Mouse (Mus musculus) MEL (cell line): ENCODE measurements at regions not wholly inside any gene's neighbourhood (a gene's known extent, or its start where the extent isn't known, plus 50 kb on each side); places are given as distances from the start of the nearest gene placed in this dataset.

ENCODE experiments used
- CTCF ChIP-seq, 3 experiments: IDR thresholded peaks in 2 of 3; conservative IDR thresholded peaks in 1 of 3; 2 replicates each; pipeline ENCODE4 v1.5.1; 2011 to 2012; ENCODE audit warnings: low read length in 3 of 3, low read depth in 2 of 3, mild to moderate bottlenecking in 2 of 3, improper control_type of control experiment in 1 of 3, inconsistent platforms in 1 of 3, mixed read lengths in 1 of 3, moderate library complexity in 1 of 3; ENCODE audit not compliant: control insufficient read depth in 1 of 3, insufficient read depth in 1 of 3, poor library complexity in 1 of 3, severe bottlenecking in 1 of 3
- JUND ChIP-seq: IDR thresholded peaks from 2 replicates; pipeline ENCODE4 v1.6.1; 2011; ENCODE audit warnings: low read depth, mild to moderate bottlenecking, improper control_type of control experiment, low read length
- MAZ ChIP-seq: IDR thresholded peaks from 2 replicates; pipeline ENCODE4 v1.6.1; 2012; ENCODE audit warnings: low read depth, mild to moderate bottlenecking, inconsistent platforms, low read length, improper control_type of control experiment
- MXI1 ChIP-seq: IDR thresholded peaks from 2 replicates; pipeline ENCODE4 v1.6.1; 2011; ENCODE audit warnings: mild to moderate bottlenecking, low read depth, low read length, improper control_type of control experiment
- MYB ChIP-seq: IDR thresholded peaks from 2 replicates; pipeline ENCODE4 v1.6.1; 2011; ENCODE audit warnings: mild to moderate bottlenecking, low read depth, low read length, improper control_type of control experiment
- POLR2A ChIP-seq, 2 experiments: IDR thresholded peaks; 2 replicates each; pipeline ENCODE4 v1.6.1; 2011 to 2012; ENCODE audit warnings: low read length in 2 of 2, mild to moderate bottlenecking in 2 of 2, control low read depth in 1 of 2, improper control_type of control experiment in 1 of 2, low read depth in 1 of 2, moderate library complexity in 1 of 2; ENCODE audit not compliant: control insufficient read depth in 1 of 2, insufficient read depth in 1 of 2, poor library complexity in 1 of 2
- TAL1 ChIP-seq: IDR thresholded peaks from 2 replicates; pipeline ENCODE4 v1.6.1; 2012; ENCODE audit warnings: mild to moderate bottlenecking, inconsistent platforms, low read length, moderate library complexity, mixed read lengths
- TBP ChIP-seq: IDR thresholded peaks from 2 replicates; pipeline ENCODE4 v1.8.0; 2011; ENCODE audit warnings: low read depth, low read length, improper control_type of control experiment

GRCm38 (mm10) chr19:16063533-16063915 is 69.1 kb upstream of the Gnaq start:
- TF ChIP-seq MXI1 = no peak
- no peak for TF ChIP-seq CTCF (IDR thresholded peaks at IDR 0.05 in 2 of 3, conservative IDR thresholded peaks at IDR 0.05 in 1 of 3; ENCODE audit: control insufficient read depth in 1 of 3, insufficient read depth in 1 of 3, low read depth in 2 of 3, low read length in 3 of 3, poor library complexity in 1 of 3, severe bottlenecking in 1 of 3)
- no peak for TF ChIP-seq TBP
- no peak for TF ChIP-seq MAZ
- TF ChIP-seq JUND = no peak
- no peak for TF ChIP-seq MYB
- TF ChIP-seq TAL1 = no peak
- TF ChIP-seq POLR2A (IDR thresholded peaks at IDR 0.05; ENCODE audit: control insufficient read depth in 1 of 2, insufficient read depth in 1 of 2, low read depth in 1 of 2, low read length in 2 of 2, poor library complexity in 1 of 2) = no peak
